Mouse (Mus musculus) hindbrain, postnatal 0 days (tissue): ENCODE measurements at regions not wholly inside any gene's neighbourhood (a gene's known extent, or its start where the extent isn't known, plus 50 kb on each side); places are given as distances from the start of the nearest gene placed in this dataset.
A peak's percentile ranks its signal among the peaks of the same experiment; 100 is the strongest.

Experiments
- ATAC-seq: fragments of 200-750 bp; cut with Nextera tagmentation; 2 replicates; pipeline ENCODE4 v1.8.0; 2017; ENCODE audit warnings: mild to moderate bottlenecking, moderate TSS enrichment, moderate library complexity
- DNase-seq: peaks from one replicate; pipeline ENCODE4 v3.0.0-alpha.2; 2015; ENCODE audit warnings: low spot score
- H3K27ac ChIP-seq: fragments of 300-500 bp; sonication (generic); 2 replicates; pipeline ENCODE4 v1.5.1; 2014; ENCODE audit warnings: mild to moderate bottlenecking
- H3K27me3 ChIP-seq: fragments of 300-500 bp; sonication (generic); 2 replicates; pipeline ENCODE4 v1.6.1; 2014; ENCODE audit warnings: low read length, mixed read lengths; ENCODE audit not compliant: insufficient read depth
- H3K36me3 ChIP-seq: fragments of 300-500 bp; sonication (generic); 2 replicates; pipeline ENCODE4 v1.6.1; 2014; ENCODE audit warnings: low read length, mixed read lengths; ENCODE audit not compliant: insufficient read depth
- H3K4me1 ChIP-seq: fragments of 300-500 bp; sonication (generic); 2 replicates; pipeline ENCODE4 v1.6.1; 2014; ENCODE audit warnings: antibody characterized with exemption, low read length, mixed read lengths; ENCODE audit not compliant: insufficient read depth
- H3K4me2 ChIP-seq: fragments of 300-500 bp; sonication (generic); 2 replicates; pipeline ENCODE4 v1.6.1; 2014; ENCODE audit warnings: low read depth, mild to moderate bottlenecking, low read length, moderate library complexity, mixed read lengths
- H3K4me3 ChIP-seq: fragments of 300-500 bp; sonication (generic); 2 replicates; pipeline ENCODE4 v1.5.1; 2014; ENCODE audit warnings: low read length
- H3K9ac ChIP-seq: fragments of 300-500 bp; sonication (generic); replicated peaks from 2 replicates; pipeline ENCODE4 v1.6.1; 2014; ENCODE audit warnings: mild to moderate bottlenecking, low read length, moderate library complexity, mixed read lengths
- H3K9me3 ChIP-seq: fragments of 300-500 bp; sonication (generic); 2 replicates; pipeline ENCODE4 v1.6.1; 2016; ENCODE audit warnings: low read length, mixed read lengths
- CTCF ChIP-seq: IDR thresholded peaks from 2 replicates; pipeline ENCODE4 v1.5.1; 2016; ENCODE audit warnings: antibody characterized with exemption, control low read depth, low read depth
- WGBS: fragments of 180-500 bp; shearing (Covaris S2); extraction: QIAGEN DNeasy Blood & Tissue Kit; methylation state at CpG from one replicate; pipeline ENCODE4 v1.1.7; 2014; 5-methylcytosine and 5-hydroxymethylcytosine counted together

DNA sequence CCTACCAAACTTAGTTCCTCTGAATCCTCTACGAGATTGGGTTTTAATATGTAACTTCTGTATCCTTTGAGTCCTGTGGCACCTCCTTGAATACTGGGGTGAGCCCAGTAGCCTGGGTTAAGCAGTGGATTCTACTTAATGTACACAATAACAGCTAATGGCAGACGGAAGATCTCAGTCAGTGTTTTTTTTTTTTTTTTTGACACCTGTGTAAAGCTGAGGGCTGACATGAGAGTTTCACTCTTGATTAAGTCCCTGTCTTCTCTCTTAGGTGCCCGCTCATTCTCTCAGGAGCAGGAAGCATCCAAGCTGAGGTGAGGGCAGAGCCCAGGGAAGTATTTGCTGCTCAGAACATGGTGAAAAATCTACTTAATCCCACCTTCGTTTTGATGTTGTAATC, 133.0 kb downstream of the Tsen15 start:
- no peak for DNase-seq
- Histone ChIP-seq H3K9ac (no peak overlapping the region), H3K27ac (no peak overlapping the region), H3K9me3 (no peaks in the 10 kb centered on the region), H3K36me3 (no peaks in the 10 kb centered on the region), H3K4me3 (no peak overlapping the region), H3K27me3 (no peaks in the 10 kb centered on the region), H3K4me1 (no peaks in the 10 kb centered on the region), H3K4me2 (no peak overlapping the region)
- no peak for ATAC-seq
- WGBS = 87% methylated on average over 4 of the region's 4 CpGs
- TF ChIP-seq CTCF = no peak

DNA sequence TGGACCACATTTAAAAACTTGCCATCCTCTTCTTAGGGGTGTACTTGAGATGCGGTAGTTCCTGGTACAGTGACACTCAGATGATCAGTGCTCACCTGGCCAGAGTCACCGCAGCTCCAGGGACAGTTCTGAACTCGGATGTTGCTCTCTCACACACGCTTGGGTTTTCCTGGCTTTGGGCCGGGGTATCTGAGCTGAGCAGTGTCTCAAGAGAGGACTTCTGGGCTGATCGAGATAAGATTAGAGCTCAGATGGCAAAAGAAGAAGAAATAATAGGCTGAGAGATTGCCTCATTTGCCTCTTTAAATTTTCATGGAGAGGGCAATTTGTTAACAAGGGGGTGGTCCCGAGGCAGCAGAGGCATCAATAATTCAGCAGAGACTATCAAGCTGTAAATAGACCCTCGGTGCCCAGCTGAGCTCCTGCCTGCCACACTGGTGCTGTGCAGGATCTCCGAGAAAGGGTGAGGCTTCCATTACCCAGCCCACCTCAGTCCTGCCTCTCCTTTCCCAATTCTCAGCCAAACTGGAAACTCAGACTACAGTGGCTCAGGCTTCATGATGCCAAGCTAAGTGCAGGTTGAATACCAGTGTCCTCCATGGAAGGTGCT, 133.7 kb downstream of the Tsen15 start:
- Histone ChIP-seq H3K27me3 (no peaks in the 10 kb centered on the region), H3K4me3 (no peak overlapping the region), H3K4me2 (no peak overlapping the region), H3K9me3 (no peaks in the 10 kb centered on the region), H3K9ac (no peak overlapping the region), H3K36me3 (no peaks in the 10 kb centered on the region), H3K27ac (no peak overlapping the region), H3K4me1 (no peaks in the 10 kb centered on the region)
- no peak for TF ChIP-seq CTCF
- ATAC-seq (no peak), DNase-seq (no peak)
- WGBS = 48% methylated on average over 9 of the region's 9 CpGs

DNA sequence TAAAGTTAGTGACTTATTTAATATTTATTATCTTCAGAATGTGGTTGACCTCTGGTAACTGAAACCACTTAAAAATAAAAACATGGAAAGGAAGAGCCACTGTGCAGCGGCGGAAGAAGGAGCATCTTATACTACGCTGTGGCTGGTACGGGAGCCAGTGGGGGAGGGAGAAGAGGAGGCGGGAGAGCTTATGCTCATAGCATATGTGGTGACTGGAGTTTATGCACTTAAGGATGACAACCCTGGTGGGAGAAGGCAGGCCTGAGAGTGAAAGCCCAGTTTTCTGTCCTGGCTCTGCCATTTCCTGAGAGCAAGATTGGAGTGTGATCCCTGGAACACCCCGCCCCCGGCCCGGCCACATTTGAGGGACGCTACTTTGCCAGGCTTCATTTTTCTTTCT, 145.5 kb downstream of the Tsen15 start:
- DNase-seq (no peak), ATAC-seq (no peak)
- TF ChIP-seq CTCF = no peak
- Histone ChIP-seq H3K27ac (no peak overlapping the region), H3K27me3 (no peaks in the 10 kb centered on the region), H3K9me3 (no peaks in the 10 kb centered on the region), H3K4me2 (no peak overlapping the region), H3K36me3 (no peaks in the 10 kb centered on the region), H3K9ac (no peak overlapping the region), H3K4me3 (no peak overlapping the region), H3K4me1 (no peaks in the 10 kb centered on the region)
- WGBS = 96% methylated on average over 9 of the region's 9 CpGs

DNA sequence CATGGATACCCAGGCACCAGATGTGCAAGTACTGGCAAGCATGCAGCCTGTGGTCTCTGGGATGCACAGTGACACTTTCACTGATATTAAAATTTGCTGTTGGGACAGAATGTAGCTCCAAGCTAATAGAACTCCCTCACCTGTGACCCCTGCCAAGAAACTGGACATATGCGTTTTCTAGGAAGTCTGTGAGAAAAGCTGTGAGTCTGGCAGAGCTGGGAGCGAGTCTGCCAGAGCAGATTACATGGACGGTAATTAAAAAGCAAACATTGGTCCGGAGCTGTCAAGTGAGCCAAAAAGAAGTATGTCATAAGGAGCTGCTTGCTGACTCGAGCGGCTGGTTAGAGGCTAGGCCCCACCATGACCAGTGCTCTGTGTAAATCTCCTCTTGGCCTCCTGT, 147.1 kb downstream of the Tsen15 start:
- no peaks in the 10 kb centered on the region for H3K36me3 ChIP-seq
- ATAC-seq (0 out of 2 replicates have a peak, but pooled peaks have one; percentile 40), DNase-seq (peak; percentile 31)
- no peaks in the 10 kb centered on the region for H3K4me1 ChIP-seq
- H3K27me3 ChIP-seq = no peaks in the 10 kb centered on the region
- no peaks in the 10 kb centered on the region for H3K9me3 ChIP-seq
- WGBS = 51% methylated on average over 6 of the region's 6 CpGs
- H3K4me3 ChIP-seq = no peak overlapping the region
- H3K4me2 ChIP-seq = no peak overlapping the region
- no peak for TF ChIP-seq CTCF
- H3K9ac ChIP-seq = no peak overlapping the region
- H3K27ac ChIP-seq = no peak overlapping the region

DNA sequence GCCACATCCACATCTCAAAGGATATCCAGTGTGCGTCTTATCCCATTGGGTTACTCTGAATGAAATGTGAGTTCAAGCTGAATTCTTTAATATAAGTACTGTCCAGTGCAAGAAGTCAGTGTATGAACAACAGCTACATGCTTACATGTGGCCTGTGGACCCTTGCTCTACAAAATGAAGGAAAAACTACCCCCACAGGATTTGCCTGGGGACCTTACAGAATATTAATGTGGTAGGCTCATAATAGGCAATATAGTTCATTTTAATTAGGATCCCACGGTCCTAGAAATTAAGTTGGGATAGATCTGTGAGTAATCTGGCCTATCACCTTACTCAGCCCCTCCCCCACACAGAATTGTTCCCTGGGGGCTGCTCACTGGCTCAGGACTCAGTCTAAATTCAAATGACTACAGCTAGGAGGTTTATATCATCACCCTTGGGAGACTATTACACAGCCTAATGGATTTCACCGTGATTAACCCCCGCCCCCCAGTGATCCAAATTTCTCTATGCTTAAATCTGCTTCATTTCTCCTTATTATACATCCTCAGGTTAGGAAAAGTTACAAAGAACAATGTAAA, 145.4 kb upstream of the 1700025G04Rik start:
- ATAC-seq = no peak
- Histone ChIP-seq H3K4me3 (no peak overlapping the region), H3K27ac (no peak overlapping the region), H3K9me3 (no peaks in the 10 kb centered on the region), H3K4me1 (no peaks in the 10 kb centered on the region), H3K4me2 (no peak overlapping the region), H3K36me3 (no peaks in the 10 kb centered on the region), H3K9ac (no peak overlapping the region), H3K27me3 (no peaks in the 10 kb centered on the region)
- DNase-seq = no peak
- no peak for TF ChIP-seq CTCF
- WGBS = 70% methylated on average over 4 of the region's 4 CpGs

DNA sequence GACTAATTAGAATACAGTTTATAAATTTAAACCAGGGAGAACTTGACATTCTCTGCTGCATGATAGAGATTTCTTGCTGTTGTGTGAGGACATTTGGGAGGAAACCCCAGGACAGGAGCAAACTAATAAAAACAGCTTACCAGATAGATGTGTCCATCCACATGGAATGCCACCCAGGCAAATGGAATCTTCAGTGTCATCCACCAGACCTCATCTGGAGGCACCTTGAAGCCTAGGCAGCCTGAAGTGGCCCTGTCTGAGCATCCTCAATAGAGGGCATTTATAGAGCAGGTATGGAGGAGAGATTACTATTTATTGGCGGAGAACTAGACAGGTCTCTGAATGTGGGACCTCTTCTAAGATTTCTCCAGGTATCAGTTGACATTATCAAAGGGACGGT, 144.8 kb upstream of the 1700025G04Rik start:
- H3K4me3 ChIP-seq = no peak overlapping the region
- no peaks in the 10 kb centered on the region for H3K4me1 ChIP-seq
- no peak for TF ChIP-seq CTCF
- H3K4me2 ChIP-seq = no peak overlapping the region
- no peak for DNase-seq
- H3K9ac ChIP-seq = no peak overlapping the region
- no peak overlapping the region for H3K27ac ChIP-seq
- H3K27me3 ChIP-seq = no peaks in the 10 kb centered on the region
- no peaks in the 10 kb centered on the region for H3K9me3 ChIP-seq
- H3K36me3 ChIP-seq = no peaks in the 10 kb centered on the region
- ATAC-seq = no peak
- WGBS = 95% methylated on average over 2 of the region's 2 CpGs

DNA sequence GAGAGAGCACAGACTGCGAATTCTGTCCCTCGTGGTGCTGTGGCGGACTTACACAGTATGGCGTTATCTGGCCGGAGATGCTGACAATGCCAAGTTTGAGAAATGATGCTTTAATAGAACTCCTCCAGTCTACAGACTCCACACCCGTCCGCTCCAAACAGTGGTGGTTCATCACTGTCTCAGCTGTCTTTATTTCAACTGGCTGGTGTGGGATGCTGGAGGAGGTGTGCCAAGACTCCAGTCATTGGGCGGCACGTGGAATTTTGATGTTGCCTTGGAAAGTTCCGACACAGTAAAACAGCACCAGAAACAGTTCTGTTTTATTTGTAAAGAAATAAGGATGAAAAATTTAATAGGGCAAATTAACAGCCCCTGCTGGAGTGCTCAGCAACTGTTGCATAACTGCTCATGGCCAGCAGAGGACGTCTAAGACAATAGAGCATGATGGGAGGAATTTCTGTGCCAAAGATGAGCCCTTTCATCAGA, 141.8 kb upstream of the 1700025G04Rik start:
- H3K4me2 ChIP-seq = 0 out of 2 replicates have a peak overlapping the region, but pooled peaks have one; percentile 16
- peak; percentile 45 for DNase-seq

More for the DNA sequence above, 141.8 kb upstream of the 1700025G04Rik start:
- H3K9ac ChIP-seq = no peak overlapping the region
- peak; percentile 56 for ATAC-seq
- no peak overlapping the region for H3K4me3 ChIP-seq
- TF ChIP-seq CTCF = peak; percentile 69
- no peaks in the 10 kb centered on the region for H3K4me1 ChIP-seq
- H3K27me3 ChIP-seq = no peaks in the 10 kb centered on the region
- no peaks in the 10 kb centered on the region for H3K36me3 ChIP-seq
- H3K27ac ChIP-seq = no peak overlapping the region
- 56% methylated on average over 11 of the region's 11 CpGs for WGBS
- H3K9me3 ChIP-seq = no peaks in the 10 kb centered on the region
